Mouse (Mus musculus): ENCODE measurements around the gene Pnpla1.

- TF ChIP-seq POLR2A (IDR thresholded peaks at IDR 0.05; ENCODE audit: insufficient read depth, low read length) (no peak), CTCF (IDR thresholded peaks at IDR 0.05; ENCODE audit: low read depth, low read length) (no peak)
Observed at GRCm38 (mm10) chr17:28825359-28826041, 32.7 kb upstream of the Pnpla1 start.

All from ES-Bruce4 (cell line).